Mouse (Mus musculus): ENCODE results near the gene Kcnk1.

Kcnk1 gene

GRCm38 (mm10) chr8:125995101-125995986 lies at the start of gene Kcnk1:
Kcnk1 (plus strand) TSS chr8:125995170.
- peak; percentile 69 for DNase-seq (ENCODE audit: low spot score)

GRCm38 (mm10) chr8:125948696-125949308 lies 46.2 kb upstream of the Kcnk1 start:
- no peak for DNase-seq (ENCODE audit: low spot score)

GRCm38 (mm10) chr8:125950007-125950940 lies 44.7 kb upstream of the Kcnk1 start:
- DNase-seq (ENCODE audit: low spot score), result peak; percentile 87

- peak; percentile 17 for DNase-seq (ENCODE audit: low spot score)
Measured at GRCm38 (mm10) chr8:125955671-125956070, 39.3 kb upstream of the Kcnk1 start.

GRCm38 (mm10) chr8:125956796-125957195 lies 38.2 kb upstream of the Kcnk1 start:
- no peak for DNase-seq (ENCODE audit: low spot score)

GRCm38 (mm10) chr8:125957226-125957993 lies 37.6 kb upstream of the Kcnk1 start:
- no peak for DNase-seq (ENCODE audit: low spot score)

GRCm38 (mm10) chr8:125957994-125958368 lies 37.0 kb upstream of the Kcnk1 start:
- no peak for DNase-seq (ENCODE audit: low spot score)

- DNase-seq (ENCODE audit: low spot score), result peak; percentile 79
Measured at GRCm38 (mm10) chr8:125959363-125959771, 35.6 kb upstream of the Kcnk1 start.

GRCm38 (mm10) chr8:125960037-125960436 lies 34.9 kb upstream of the Kcnk1 start:
- DNase-seq (ENCODE audit: low spot score), result no peak

GRCm38 (mm10) chr8:125961790-125962189 lies 33.2 kb upstream of the Kcnk1 start:
- DNase-seq (ENCODE audit: low spot score), result no peak

- no peak for DNase-seq (ENCODE audit: low spot score)
Measured at GRCm38 (mm10) chr8:125963807-125964211, 31.2 kb upstream of the Kcnk1 start.

- peak; percentile 71 for DNase-seq (ENCODE audit: low spot score)
Measured at GRCm38 (mm10) chr8:125971336-125971735, 23.6 kb upstream of the Kcnk1 start.

GRCm38 (mm10) chr8:125975981-125976380 lies 19.0 kb upstream of the Kcnk1 start:
- no peak for DNase-seq (ENCODE audit: low spot score)

- no peak for DNase-seq (ENCODE audit: low spot score)
Measured at GRCm38 (mm10) chr8:125980826-125981225, 14.1 kb upstream of the Kcnk1 start.

GRCm38 (mm10) chr8:125983515-125983914 lies 11.5 kb upstream of the Kcnk1 start:
- DNase-seq (ENCODE audit: low spot score), result no peak

GRCm38 (mm10) chr8:125984140-125984539 lies 10.8 kb upstream of the Kcnk1 start:
- no peak for DNase-seq (ENCODE audit: low spot score)

GRCm38 (mm10) chr8:125985364-125985763 lies 9.6 kb upstream of the Kcnk1 start:
- no peak for DNase-seq (ENCODE audit: low spot score)

- DNase-seq (ENCODE audit: low spot score), result no peak
Measured at GRCm38 (mm10) chr8:125986999-125987589, 7.9 kb upstream of the Kcnk1 start.

GRCm38 (mm10) chr8:125987996-125988395 lies 7.0 kb upstream of the Kcnk1 start:
- no peak for DNase-seq (ENCODE audit: low spot score)

- no peak for DNase-seq (ENCODE audit: low spot score)
Measured at GRCm38 (mm10) chr8:125993636-125994035, 1.3 kb upstream of the Kcnk1 start.

Measured in left cerebral cortex, adult 11 months (tissue).